Mouse (Mus musculus) forebrain, embryonic 16.5 days (tissue): Measurements from ENCODE around the gene Fitm2. TPM values are rescaled to one million over a fixed set of nuclear protein-coding genes. Genes with fewer than 3 reads are reported as not detected.

Source experiments
- ATAC-seq: fragments of 200-750 bp; cut with Nextera tagmentation; 2 replicates; pipeline ENCODE4 v1.8.0; 2017; ENCODE audit warnings: mild to moderate bottlenecking, moderate library complexity
- H3K27ac ChIP-seq: fragments of 300-500 bp; sonication (generic); 2 replicates; pipeline ENCODE4 v1.5.1; 2014; ENCODE audit warnings: low read length, control low read depth
- H3K27me3 ChIP-seq: fragments of 300-500 bp; sonication (generic); replicated peaks from 2 replicates; pipeline ENCODE4 v1.6.1; 2014; ENCODE audit warnings: low read length; ENCODE audit not compliant: control insufficient read depth, insufficient read depth
- H3K36me3 ChIP-seq: fragments of 300-500 bp; sonication (generic); 2 replicates; pipeline ENCODE4 v1.6.1; 2014; ENCODE audit not compliant: control insufficient read depth, insufficient read depth
- H3K4me1 ChIP-seq: fragments of 300-500 bp; sonication (generic); replicated peaks from 2 replicates; pipeline ENCODE4 v1.6.1; 2014; ENCODE audit warnings: low read length; ENCODE audit not compliant: control insufficient read depth, insufficient read depth
- H3K4me2 ChIP-seq: fragments of 300-500 bp; sonication (generic); 2 replicates; pipeline ENCODE4 v1.6.1; 2014; ENCODE audit warnings: mild to moderate bottlenecking, low read length, control low read depth
- H3K4me3 ChIP-seq: fragments of 300-500 bp; sonication (generic); replicated peaks from 2 replicates; pipeline ENCODE4 v1.5.1; 2014; ENCODE audit warnings: mild to moderate bottlenecking, low read length, control low read depth
- H3K9ac ChIP-seq: fragments of 300-500 bp; sonication (generic); replicated peaks from 2 replicates; pipeline ENCODE4 v1.6.1; 2014; ENCODE audit warnings: low read depth, low read length, control low read depth
- H3K9me3 ChIP-seq: fragments of 300-500 bp; sonication (generic); 2 replicates; pipeline ENCODE4 v1.6.1; 2016; ENCODE audit warnings: low read length; ENCODE audit not compliant: control insufficient read depth
- WGBS: fragments of 180-500 bp; shearing (Covaris S2); extraction: QIAGEN DNeasy Blood & Tissue Kit; methylation state at CpG from one replicate; pipeline ENCODE4 v1.1.7; 2014; 5-methylcytosine and 5-hydroxymethylcytosine counted together
- polyA plus RNA-seq: library from polyadenylated mRNA; unstranded; fragments of >200 nt; fragmentation: Nextera tagmentation; extraction: Ambion mirVana; gene quantifications from 2 replicates; pipeline ENCODE4 v1.2.1, GENCODE M21; 2015

Fitm2 gene
- polyA plus RNA-seq, 1 experiment from 2014 or later = 15.4 TPM

GRCm38 (mm10) chr2:163458539-163459265 is 13.7 kb downstream of the Fitm2 start:
- H3K27me3 ChIP-seq = no peaks in the 10 kb centered on the region
- H3K4me2 ChIP-seq = peak overlapping the region; percentile 29
- H3K9me3 ChIP-seq = no peaks in the 10 kb centered on the region
- peaks cover 13% of the 10 kb centered on the region for H3K36me3 ChIP-seq
- 51% methylated on average over 27 of the region's 27 CpGs for WGBS
- no peak overlapping the region for H3K27ac ChIP-seq
- peak overlapping the region; percentile 12; the same call in 1 of the 2 replicates for H3K4me3 ChIP-seq
- peak overlapping the region; percentile 35; the same call in 1 of the 2 replicates for H3K9ac ChIP-seq
- ATAC-seq = 0 out of 2 replicates have a peak, but pooled peaks have one; percentile 31
- peaks cover 7% of the 10 kb centered on the region for H3K4me1 ChIP-seq

- H3K4me1 ChIP-seq = peaks cover 6% of the 10 kb centered on the region
- no peak for ATAC-seq
- H3K9me3 ChIP-seq = no peaks in the 10 kb centered on the region
- no peak overlapping the region for H3K4me3 ChIP-seq
- no peak overlapping the region for H3K9ac ChIP-seq
- no peaks in the 10 kb centered on the region for H3K27me3 ChIP-seq
- no peak overlapping the region for H3K27ac ChIP-seq
- no peak overlapping the region for H3K4me2 ChIP-seq
- WGBS = 94% methylated on average over 13 of the region's 13 CpGs
- peaks cover 18% of the 10 kb centered on the region for H3K36me3 ChIP-seq
Observed at GRCm38 (mm10) chr2:163453378-163453777, 19.1 kb downstream of the Fitm2 start.

- 93% methylated on average over 6 of the region's 6 CpGs for WGBS
- H3K36me3 ChIP-seq = peaks cover 18% of the 10 kb centered on the region
- H3K4me2 ChIP-seq = no peak overlapping the region
- peaks cover 6% of the 10 kb centered on the region for H3K4me1 ChIP-seq
- ATAC-seq = no peak
- H3K4me3 ChIP-seq = no peak overlapping the region
- H3K9me3 ChIP-seq = no peaks in the 10 kb centered on the region
- no peak overlapping the region for H3K9ac ChIP-seq
- no peak overlapping the region for H3K27ac ChIP-seq
- H3K27me3 ChIP-seq = no peaks in the 10 kb centered on the region
Observed at GRCm38 (mm10) chr2:163452738-163453137, 19.7 kb downstream of the Fitm2 start.

DNA sequence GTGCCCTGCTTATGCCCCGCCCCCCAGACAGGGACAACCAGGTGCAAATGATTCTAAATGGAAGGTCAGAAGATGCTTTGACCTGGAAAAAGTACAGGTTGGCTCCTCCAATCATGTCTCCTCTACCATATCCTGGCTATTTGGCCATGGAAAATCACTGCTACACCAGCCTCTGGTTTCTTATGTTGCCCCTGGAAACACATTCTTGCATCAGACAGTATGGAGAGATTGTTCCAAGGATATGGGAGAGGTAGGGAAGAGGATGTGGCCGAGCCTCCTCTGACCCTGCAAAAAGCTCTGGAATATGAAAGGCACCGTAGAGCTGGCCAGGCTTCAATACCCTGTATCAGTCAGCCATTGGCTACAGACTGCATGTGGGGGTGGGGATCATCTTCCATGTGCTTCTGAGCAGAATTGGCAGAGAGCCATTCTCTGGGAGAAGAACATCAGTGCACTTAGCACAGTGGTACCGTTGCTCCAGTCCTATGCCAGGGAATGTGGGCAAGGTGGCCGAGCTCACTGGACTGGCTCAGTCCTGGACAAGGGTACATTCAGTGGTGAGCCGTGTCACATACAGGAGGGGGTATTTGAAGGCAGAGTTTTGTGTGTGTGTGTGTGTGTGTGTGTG is 21.6 kb downstream of the Fitm2 start:
- Histone ChIP-seq H3K27me3 (no peaks in the 10 kb centered on the region), H3K9ac (no peak overlapping the region), H3K4me2 (no peak overlapping the region), H3K27ac (no peak overlapping the region), H3K36me3 (peaks cover 29% of the 10 kb centered on the region), H3K9me3 (no peaks in the 10 kb centered on the region), H3K4me3 (no peak overlapping the region), H3K4me1 (peaks cover 6% of the 10 kb centered on the region)
- peak; percentile 79 for ATAC-seq
- WGBS = 54% methylated on average over 6 of the region's 6 CpGs

DNA sequence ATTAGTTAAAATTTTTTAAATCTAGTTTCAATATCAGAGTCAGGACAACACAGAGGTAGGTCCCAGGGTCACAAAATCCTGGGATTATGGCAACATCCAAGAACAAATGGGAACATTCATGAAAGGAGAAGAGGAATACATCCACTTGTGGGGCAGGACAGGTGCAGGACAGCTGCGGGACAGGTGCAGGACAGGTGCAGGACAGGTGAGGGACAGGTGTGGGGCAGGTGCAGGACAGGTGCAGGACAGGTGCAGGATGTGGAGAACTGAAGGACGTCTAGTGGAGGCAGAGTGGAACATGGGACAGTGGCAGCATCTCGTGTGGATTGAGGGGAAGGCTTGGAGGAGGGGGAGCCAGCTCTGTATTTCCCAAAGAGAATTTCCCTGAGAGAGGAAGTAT is 23.2 kb downstream of the Fitm2 start:
- ATAC-seq = no peak
- no peak overlapping the region for H3K4me3 ChIP-seq
- H3K9ac ChIP-seq = no peak overlapping the region
- no peaks in the 10 kb centered on the region for H3K9me3 ChIP-seq
- WGBS = 74% methylated on average over 3 of the region's 3 CpGs
- peaks cover 21% of the 10 kb centered on the region for H3K36me3 ChIP-seq
- H3K27ac ChIP-seq = no peak overlapping the region
- H3K27me3 ChIP-seq = no peaks in the 10 kb centered on the region
- no peak overlapping the region for H3K4me2 ChIP-seq
- H3K4me1 ChIP-seq = peaks cover 6% of the 10 kb centered on the region

DNA sequence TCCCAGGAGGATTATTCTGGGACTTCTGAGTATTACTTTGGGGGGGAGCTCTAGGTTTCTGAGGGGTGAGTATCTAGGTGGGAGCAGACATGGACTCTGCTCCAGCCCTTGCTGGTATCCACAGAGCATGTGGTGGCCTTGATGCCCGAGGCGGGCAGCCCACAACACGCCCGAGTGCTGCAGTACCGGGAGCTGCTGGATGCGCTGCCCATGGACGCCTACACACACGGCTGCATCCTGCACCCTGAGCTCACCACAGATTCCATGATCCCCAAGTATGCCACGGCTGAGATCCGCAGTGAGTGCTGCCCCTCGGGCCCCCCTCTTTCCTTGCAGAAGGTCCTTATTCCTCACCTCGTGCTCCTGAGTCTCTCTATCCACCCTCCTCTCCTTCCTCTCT is 25.1 kb downstream of the Fitm2 start:
- Histone ChIP-seq H3K9me3 (no peaks in the 10 kb centered on the region), H3K27ac (no peak overlapping the region), H3K36me3 (peaks cover 14% of the 10 kb centered on the region), H3K4me2 (no peak overlapping the region), H3K4me3 (no peak overlapping the region), H3K27me3 (no peaks in the 10 kb centered on the region), H3K4me1 (peaks cover 6% of the 10 kb centered on the region), H3K9ac (no peak overlapping the region)
- ATAC-seq = no peak
- 83% methylated on average over 12 of the region's 12 CpGs for WGBS

- no peaks in the 10 kb centered on the region for H3K9me3 ChIP-seq
- H3K4me1 ChIP-seq = peaks cover 17% of the 10 kb centered on the region
- no peak overlapping the region for H3K27ac ChIP-seq
- H3K4me2 ChIP-seq = no peak overlapping the region
- no peak overlapping the region for H3K9ac ChIP-seq
- 75% methylated on average over 7 of the region's 7 CpGs for WGBS
- no peak overlapping the region for H3K4me3 ChIP-seq
- H3K36me3 ChIP-seq = peaks cover 10% of the 10 kb centered on the region
- no peaks in the 10 kb centered on the region for H3K27me3 ChIP-seq
- no peak for ATAC-seq
Observed at GRCm38 (mm10) chr2:163444017-163444416, 28.4 kb downstream of the Fitm2 start.

DNA sequence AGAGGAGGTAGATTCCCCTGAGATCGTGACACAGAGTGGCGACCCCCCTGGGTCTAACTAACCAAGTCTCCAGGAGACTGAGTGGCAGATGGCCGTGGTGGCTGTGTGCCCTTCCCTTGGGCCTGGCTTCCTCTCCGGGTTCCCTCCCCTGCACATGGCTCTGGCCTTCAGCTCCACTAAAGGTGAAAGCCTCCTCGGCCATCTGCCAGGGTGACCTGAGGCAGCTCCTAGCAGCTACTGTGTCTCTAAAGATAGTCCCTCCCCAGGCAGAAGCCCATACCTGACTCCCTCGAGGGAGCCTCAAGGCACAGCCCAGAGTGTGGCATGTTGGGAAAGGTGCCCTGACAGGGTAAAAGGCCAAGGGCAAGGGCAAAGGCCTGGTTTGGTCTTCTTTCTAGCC is 28.9 kb downstream of the Fitm2 start:
- no peaks in the 10 kb centered on the region for H3K27me3 ChIP-seq
- H3K9me3 ChIP-seq = no peaks in the 10 kb centered on the region
- no peak overlapping the region for H3K4me3 ChIP-seq
- 74% methylated on average over 6 of the region's 6 CpGs for WGBS
- no peak overlapping the region for H3K27ac ChIP-seq
- H3K36me3 ChIP-seq = peaks cover 10% of the 10 kb centered on the region
- no peak for ATAC-seq
- no peak overlapping the region for H3K4me2 ChIP-seq
- H3K9ac ChIP-seq = no peak overlapping the region
- peaks cover 17% of the 10 kb centered on the region for H3K4me1 ChIP-seq

DNA sequence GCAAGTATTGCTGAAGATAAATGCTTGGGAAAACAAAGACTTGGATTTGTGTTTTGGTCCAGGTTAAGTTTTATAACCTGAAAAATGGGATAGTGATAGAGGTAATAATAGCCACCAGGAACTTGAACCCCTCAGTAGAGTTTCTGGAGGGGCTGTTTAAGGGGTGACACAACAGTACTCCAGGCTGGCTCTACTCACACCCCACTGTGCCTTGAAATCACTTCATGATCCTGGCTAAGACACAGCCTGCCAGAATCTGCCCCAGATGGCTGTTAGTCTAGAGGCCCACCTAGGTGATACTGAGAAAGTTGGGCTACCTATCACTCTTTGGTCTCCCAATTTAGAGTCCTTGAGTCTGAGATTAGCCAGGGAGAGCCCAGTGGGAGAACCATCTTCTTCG is 32.9 kb downstream of the Fitm2 start:
- WGBS = 79% methylated on average over 1 of the region's 1 CpGs
- peak overlapping the region; percentile 83 for H3K4me3 ChIP-seq
- H3K36me3 ChIP-seq = no peaks in the 10 kb centered on the region
- H3K4me2 ChIP-seq = peak overlapping the region; percentile 74
- no peak overlapping the region for H3K27ac ChIP-seq
- ATAC-seq = no peak
- no peaks in the 10 kb centered on the region for H3K9me3 ChIP-seq
- H3K4me1 ChIP-seq = peaks cover 21% of the 10 kb centered on the region
- H3K9ac ChIP-seq = peak overlapping the region; percentile 89
- H3K27me3 ChIP-seq = no peaks in the 10 kb centered on the region
